Mouse (Mus musculus) small intestine, adult 10 weeks (tissue): ENCODE data around the gene Pafah2. TPM values are rescaled to one million over a fixed set of nuclear protein-coding genes. Genes with fewer than 3 reads are reported as not detected.

Experiments
- polyA plus RNA-seq: library from polyadenylated mRNA; stranded (reverse); fragments of 350-450 nt; fragmentation: Illumina TruSeq; extraction: RNeasy Lipid Tissue Mini Kit (QIAGEN cat#74804); gene quantifications from one replicate; pipeline ENCODE4 v1.2.3, GENCODE M21; 2014; ENCODE audit warnings: low replicate concordance

Pafah2 gene
- 19.8 TPM for polyA plus RNA-seq

DNA sequence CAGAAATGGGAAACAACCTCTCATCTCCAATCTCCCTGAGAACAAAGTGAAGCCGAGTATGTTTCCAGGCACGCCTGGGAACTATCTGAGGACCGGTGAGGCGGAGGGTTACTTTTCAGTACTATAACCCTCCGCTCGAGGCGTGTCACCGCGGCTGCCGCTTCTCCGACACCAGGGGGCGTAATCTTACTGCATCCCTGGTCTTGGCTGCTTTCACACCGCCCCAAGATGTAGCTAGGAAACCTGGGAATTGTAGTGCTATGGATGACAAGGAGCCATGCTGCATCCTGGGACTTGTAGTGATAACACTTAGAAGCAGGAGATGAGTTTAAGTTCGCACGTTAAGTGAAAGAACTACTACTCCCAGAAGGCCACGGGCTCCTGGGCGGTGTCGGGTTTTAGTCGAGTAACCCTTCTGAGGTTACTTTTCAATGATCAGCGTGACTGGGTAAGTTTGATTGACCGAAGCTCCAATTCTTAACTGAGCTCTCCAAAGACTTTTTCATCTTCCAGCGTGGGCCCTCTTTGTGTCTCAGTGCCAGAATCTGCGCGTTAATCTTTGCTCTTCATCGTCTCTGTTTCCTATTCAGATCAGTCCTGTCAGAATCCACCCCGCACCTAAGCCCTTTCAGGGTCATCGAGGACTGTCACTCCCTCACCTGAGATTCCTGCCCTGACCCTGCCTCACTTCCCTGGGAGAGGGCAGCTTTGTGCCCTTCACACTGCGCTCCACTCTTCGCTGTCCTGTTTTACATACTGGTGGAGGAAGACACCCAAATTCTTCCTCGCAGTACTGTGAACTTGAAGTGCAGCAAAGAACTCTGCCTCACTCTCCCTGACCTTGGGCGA is at the start of gene Pafah2:
Gene Pafah2 (plus strand): TSS at position 344 of the 849 bp plus-strand sequence.

DNA sequence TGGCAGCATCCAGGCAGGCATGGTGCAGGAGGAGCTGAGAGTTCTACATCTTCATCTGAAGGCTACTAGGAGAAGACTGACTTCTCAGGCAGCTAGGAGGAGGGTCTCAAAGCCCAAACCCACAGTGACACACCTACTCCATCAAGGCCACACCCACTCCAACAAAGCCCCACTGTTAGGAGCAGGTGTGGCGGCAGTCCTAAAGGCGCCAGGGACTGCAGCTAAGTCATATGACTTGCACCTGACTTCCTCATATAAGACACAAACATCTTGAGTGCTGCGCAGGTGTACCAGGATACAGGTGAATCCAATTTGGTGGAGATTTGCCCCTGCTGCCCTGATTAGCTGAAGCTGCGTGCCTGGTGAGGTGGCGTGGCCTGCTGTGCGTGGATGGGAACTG is 12.4 kb upstream of the Pafah2 start, which contains the start of gene Extl1:
Gene Extl1 (minus strand): TSS at position 101 of the 400 bp plus-strand sequence.

DNA sequence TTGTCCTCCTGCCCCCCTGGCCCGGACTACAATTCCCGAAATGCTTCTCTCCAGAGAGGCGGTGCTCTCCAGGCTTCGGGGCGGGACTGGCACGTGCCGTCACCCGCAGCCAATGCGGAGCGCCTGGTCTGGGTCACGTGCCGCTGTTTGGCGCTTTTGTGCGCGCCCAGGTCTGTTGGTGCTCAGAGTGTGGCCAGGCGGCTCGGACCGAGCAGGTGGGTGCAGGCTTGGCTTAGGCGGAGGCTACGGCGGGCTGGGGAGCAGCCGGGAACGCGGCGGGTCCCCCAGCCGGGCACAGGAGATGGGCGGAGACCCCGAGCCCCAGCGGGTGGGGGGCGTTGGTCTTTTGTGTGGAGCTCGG is 72.1 kb downstream of the Pafah2 start, which contains the start of gene Stmn1:
Gene Stmn1 (plus strand): TSS at position 106 of the 361 bp plus-strand sequence.

Other genes starting within 250 kb of the Pafah2 start
- gene Cep85, start 209.2 kb upstream of the Pafah2 start, polyA plus RNA-seq = 3.7 TPM
- gene Gm7534, start 193.3 kb upstream of the Pafah2 start, polyA plus RNA-seq = not detected
- not detected for gene Catsper4, start 168.9 kb upstream of the Pafah2 start, polyA plus RNA-seq
- 1.0 TPM for gene Cnksr1, start 157.9 kb upstream of the Pafah2 start, polyA plus RNA-seq
- not detected for gene E130218I03Rik, start 152.7 kb upstream of the Pafah2 start, polyA plus RNA-seq
- gene Zfp593, start 150.7 kb upstream of the Pafah2 start, polyA plus RNA-seq = 0.22 TPM
- gene Gm30191, start 149.4 kb upstream of the Pafah2 start, polyA plus RNA-seq = not detected
- gene Grrp1, start 142.2 kb upstream of the Pafah2 start, polyA plus RNA-seq = not detected
- gene Pdik1l, start 108.4 kb upstream of the Pafah2 start, polyA plus RNA-seq = 28.0 TPM
- gene Trim63, start 81.2 kb upstream of the Pafah2 start, polyA plus RNA-seq = 0.48 TPM
- gene Slc30a2, start 53.1 kb upstream of the Pafah2 start, polyA plus RNA-seq = 17.2 TPM
- not detected for gene Extl1, start 12.5 kb upstream of the Pafah2 start, polyA plus RNA-seq
- gene Stmn1, start 72.0 kb downstream of the Pafah2 start, polyA plus RNA-seq = 73.5 TPM
- gene Paqr7, start 100.4 kb downstream of the Pafah2 start, polyA plus RNA-seq = 10.1 TPM
- 2.0 TPM for gene Aunip, start 114.7 kb downstream of the Pafah2 start, polyA plus RNA-seq
- gene Mtfr1l, start 139.1 kb downstream of the Pafah2 start, polyA plus RNA-seq = 27.0 TPM
- gene Selenon, start 155.8 kb downstream of the Pafah2 start, polyA plus RNA-seq = 0.45 TPM